Mouse (Mus musculus): Measurements from ENCODE around the gene Gm11992.

Gene Gm11992

DNA sequence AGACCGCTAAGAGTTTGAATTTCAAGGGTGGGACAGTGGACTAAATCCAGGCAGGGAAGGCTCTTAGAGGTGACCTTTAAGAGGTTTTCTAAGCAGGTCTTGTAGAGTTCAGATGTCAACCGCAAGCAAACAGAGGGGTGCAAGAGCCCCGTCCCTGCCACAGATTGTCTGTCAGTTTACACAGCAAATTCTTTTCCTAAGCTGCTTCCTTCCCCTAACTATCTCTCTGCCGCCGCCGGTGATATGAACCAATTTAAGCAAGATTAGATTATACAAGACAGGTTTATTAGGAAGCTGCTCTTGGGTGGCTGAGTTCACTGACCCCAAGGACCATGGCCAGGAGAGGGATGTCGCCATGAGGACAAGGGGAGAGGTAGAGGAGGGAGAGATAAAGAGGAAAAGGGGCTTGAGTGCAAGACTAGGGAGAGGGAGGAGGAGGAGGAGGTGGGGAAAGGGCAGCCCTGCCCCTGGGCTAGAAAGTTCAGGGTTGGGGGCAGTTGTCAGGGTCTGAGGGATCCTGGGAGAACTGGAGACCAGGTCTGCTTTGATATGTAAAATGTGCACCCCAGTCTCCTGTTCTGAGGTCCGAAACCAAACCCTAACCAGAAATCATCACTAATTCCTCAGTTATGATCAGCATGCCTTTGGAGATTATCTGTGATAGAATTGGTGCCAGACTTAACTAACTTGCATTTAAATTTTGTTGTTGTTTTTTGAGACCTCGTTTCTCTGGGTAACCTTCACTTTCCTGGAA is 67.2 kb downstream of the Gm11992 start:
- no peak for DNase-seq (ENCODE audit: low spot score in 2 of 2)

DNA sequence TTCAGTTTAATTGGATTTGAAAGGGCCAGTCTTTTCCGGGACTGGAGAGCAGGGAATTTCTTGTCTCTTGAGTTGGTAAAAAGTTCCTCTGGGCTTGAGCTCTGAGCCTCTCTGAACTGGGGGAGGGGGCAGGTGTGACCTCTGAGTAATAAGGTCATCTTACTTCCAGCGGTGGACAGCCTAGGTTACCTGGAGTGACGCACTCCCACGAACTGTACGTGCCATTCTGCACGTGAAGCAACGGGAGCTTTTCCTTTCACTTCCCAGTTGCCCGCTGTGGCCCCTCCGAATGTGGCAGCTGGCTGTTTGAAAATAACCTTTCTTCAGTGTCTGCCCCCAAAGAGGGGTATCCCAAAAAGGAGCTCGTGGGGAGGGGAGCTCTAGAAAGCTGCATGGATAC is 67.7 kb downstream of the Gm11992 start:
- DNase-seq (ENCODE audit: low spot score in 2 of 2) = no peak

DNA sequence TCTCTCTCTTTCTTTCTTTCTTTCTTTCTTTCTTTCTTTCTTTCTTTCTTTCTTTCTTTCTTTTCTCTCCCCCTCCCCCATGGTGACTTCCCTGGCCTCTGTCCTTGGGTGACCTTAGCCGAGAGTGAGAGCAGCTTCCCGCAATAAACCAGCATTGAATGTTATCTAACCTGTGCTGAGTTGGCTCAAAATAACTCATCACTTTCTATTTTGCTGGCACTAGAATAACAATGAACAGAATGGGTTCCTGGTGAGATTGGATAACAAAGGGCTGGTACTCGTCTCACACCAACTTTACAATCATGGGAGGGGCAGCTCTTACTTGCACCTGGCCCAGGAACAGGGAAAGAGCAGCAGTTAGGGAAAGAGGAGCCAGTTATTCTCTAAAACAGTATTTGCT is 68.5 kb downstream of the Gm11992 start:
- no peak for DNase-seq (ENCODE audit: low spot score in 2 of 2)

DNA sequence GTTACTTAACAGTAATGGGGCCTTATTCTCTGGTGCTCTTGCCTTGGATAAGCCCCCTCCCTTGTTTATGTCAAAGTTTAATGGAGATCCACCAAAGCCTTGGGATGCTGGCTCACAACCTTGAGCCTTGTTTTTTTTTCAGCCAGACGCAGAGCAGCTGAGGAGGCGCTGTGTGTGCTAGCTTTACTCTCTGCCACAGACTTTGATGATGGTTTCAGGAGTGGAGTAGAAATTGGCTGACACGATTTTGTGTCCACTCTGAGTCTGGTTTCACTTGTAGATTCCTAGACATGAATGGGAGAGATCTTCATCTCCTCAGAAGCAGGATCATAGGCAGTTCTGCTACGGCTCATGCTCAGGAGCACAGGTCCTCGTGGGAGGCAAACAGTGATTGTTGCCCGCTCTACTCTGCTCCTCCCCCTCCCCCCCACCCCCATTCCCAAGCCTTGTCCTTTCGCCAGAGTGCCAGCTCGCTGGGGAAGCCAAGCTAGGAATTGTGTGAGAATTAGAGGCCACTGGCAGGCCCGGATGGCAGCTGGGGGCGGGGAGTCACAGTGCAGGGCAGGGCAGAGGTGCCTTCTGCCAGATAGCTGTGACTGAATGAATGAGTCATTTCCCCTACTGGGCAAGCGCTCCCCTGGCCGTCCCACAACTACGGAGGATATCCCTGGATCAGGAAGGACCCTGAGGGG is 69.1 kb downstream of the Gm11992 start:
- peak in 1 of 2 experiments; percentile 20 for DNase-seq (ENCODE audit: low spot score in 2 of 2)

DNA sequence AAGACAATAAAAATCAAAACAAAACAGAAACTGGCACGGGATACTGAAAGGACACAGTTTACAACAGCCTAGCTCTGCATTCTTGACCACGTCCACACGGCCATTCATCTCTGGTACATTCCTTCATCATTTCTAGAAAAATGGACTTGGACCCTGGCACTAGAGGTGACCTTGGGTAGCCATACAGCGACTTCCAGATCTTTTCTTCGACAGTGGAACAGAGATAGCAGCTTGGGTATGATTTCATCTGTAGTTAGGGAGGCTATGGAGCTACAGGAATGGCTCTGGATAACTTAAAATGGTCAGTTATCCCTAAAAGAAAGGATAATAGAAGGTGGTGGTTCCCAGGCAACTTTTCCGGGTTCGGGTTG is 69.6 kb downstream of the Gm11992 start, which contains the start of gene Upp1:
Gene Upp1 (plus strand): TSS at position 54 of the 371 bp plus-strand sequence.
- DNase-seq (ENCODE audit: low spot score in 2 of 2) = no peak

DNA sequence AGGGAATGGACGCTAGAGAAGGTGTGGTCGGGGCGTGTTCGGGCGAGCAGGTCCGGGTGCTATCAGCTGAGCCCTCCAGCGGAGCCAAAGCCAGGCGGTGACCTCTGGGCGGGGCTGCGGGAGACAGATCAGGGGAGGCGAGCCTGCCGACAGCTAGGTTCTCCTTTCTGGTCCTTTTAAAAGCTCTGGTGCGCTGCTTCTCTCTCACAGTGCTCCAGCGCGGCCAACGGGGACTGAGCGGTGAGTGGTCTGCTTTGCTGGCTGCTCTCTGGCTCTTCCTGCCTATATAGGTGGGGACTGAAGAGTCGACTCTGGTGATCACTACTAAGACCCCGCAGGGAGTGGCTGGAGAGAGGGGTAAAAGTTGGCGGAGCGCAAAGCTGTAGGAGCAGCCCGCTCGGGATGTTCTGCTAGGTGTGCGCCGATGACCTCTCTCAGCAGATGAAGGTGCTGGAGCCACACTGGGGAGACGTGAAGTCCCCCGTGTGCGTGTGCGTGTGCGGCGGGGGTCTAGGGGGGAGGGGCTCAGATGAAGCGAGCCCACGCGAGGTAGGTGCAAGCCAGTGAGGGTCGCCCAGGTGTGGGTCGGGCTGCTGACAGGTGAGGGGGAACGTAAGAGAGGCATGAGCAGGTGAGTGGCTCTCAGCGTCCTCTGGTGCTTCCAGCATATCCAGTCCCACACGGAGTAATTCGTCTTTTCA is 70.2 kb downstream of the Gm11992 start:
- peak in 1 of 2 experiments; percentile 5 for DNase-seq (ENCODE audit: low spot score in 2 of 2)
